Mouse (Mus musculus) spleen, adult 2 months (tissue): ENCODE data around the gene Cops7a. TPM values are rescaled to one million over a fixed set of nuclear protein-coding genes. Genes with fewer than 3 reads are reported as not detected.

Experiments
- DNase-seq, 2 experiments: peaks; one replicate each; pipeline versions ENCODE4 v3.0.0 to v3.0.0-alpha.2; 2012 to 2021; ENCODE audit warnings: low spot score in 2 of 2, low read depth in 1 of 2
- H3K27ac ChIP-seq: fragments of 200-500 bp; 2 replicates; pipeline ENCODE4 v1.5.1; 2012; ENCODE audit warnings: low read length, inconsistent platforms; ENCODE audit not compliant: insufficient read depth
- H3K27me3 ChIP-seq: fragments of 200-500 bp; 2 replicates; pipeline ENCODE4 v1.6.1; 2012; ENCODE audit warnings: mild to moderate bottlenecking, moderate library complexity, low read length, inconsistent platforms; ENCODE audit not compliant: control insufficient read depth, insufficient read depth
- H3K36me3 ChIP-seq: fragments of 200-500 bp; 2 replicates; pipeline ENCODE4 v1.6.1; 2012; ENCODE audit warnings: mild to moderate bottlenecking, low read length, inconsistent platforms; ENCODE audit not compliant: control insufficient read depth, insufficient read depth
- H3K4me1 ChIP-seq: fragments of 200-500 bp; 2 replicates; pipeline ENCODE4 v1.6.1; 2011; ENCODE audit warnings: inconsistent platforms; ENCODE audit not compliant: control insufficient read depth, insufficient read depth, insufficient read length
- H3K4me3 ChIP-seq: fragments of 200-500 bp; 2 replicates; pipeline ENCODE4 v1.5.1; 2011; ENCODE audit warnings: mild to moderate bottlenecking, inconsistent platforms; ENCODE audit not compliant: insufficient read depth, insufficient read length; ENCODE audit errors: extremely low read depth
- CTCF ChIP-seq: fragments of 200-500 bp; IDR thresholded peaks from 2 replicates; pipeline ENCODE4 v1.5.1; 2011; ENCODE audit warnings: mild to moderate bottlenecking, inconsistent platforms; ENCODE audit not compliant: insufficient read depth, insufficient read length, insufficient replicate concordance; ENCODE audit errors: extremely low read depth
- POLR2A ChIP-seq: fragments of 200-500 bp; IDR thresholded peaks from 2 replicates; pipeline ENCODE4 v1.6.1; 2011; ENCODE audit warnings: low read depth, low read length, inconsistent platforms
- WGBS: fragments of 180-500 bp; shearing (Covaris S2); methylation state at CpG from one replicate; pipeline ENCODE4 v1.1.7; 2018; 5-methylcytosine and 5-hydroxymethylcytosine counted together
- polyA plus RNA-seq: library from polyadenylated mRNA; depleted of rRNA; stranded (reverse); fragments of >200 nt; gene quantifications from 2 replicates; pipeline ENCODE4 v1.2.3, GENCODE M21; 2012

Gene Cops7a
- polyA plus RNA-seq, 1 experiment, result 116 TPM

DNA sequence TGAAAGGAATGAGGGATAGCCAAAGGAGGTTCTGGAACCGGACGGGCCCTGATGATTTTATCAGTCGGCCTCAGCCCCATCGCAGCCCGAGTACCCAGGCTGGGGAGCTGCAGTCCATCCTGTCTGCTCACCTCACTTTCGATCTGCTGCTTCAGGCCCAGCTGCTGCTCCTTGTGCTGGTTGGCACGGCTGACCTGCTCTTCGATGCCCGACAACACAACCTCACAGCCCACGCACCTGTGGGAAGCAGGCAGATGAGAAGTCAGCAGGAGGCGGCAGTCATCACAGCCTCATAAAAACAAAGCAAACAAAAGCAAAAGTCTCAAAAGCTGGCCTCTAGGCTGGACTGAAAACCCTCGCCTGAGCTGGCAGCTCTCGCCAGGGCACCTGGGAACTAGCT lies 5.4 kb downstream of the Cops7a start:
- H3K36me3 ChIP-seq, result peaks cover 16% of the 10 kb centered on the region
- no peak for DNase-seq
- H3K4me1 ChIP-seq, result peaks cover 6% of the 10 kb centered on the region; the same call in 1 of the 2 replicates
- TF ChIP-seq CTCF (no peak), POLR2A (no peak)
- H3K27ac ChIP-seq, result no peak overlapping the region
- H3K27me3 ChIP-seq, result no peaks in the 10 kb centered on the region
- H3K4me3 ChIP-seq, result no peak overlapping the region
- WGBS, result 96% methylated on average over 13 of the region's 13 CpGs

DNA sequence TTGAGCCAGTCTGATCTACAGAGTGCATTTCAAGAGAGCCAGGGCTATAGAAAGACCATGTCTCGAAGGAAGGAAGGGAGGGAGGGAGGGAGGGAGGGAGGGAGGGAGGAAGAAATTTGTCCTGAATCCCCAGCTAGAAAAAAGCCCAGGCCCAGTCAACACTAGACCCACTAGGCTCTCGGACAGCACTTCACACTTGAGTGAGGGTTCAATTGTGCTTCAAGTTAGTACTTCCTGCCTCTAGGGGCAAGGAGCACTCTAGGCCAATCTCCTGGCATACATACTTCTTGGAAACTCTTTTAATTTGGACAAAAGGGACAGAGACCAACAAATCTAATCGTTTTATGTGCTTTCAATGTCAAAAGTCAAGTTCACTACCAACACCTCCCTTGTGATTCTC lies 7.2 kb downstream of the Cops7a start:
- 81% methylated on average over 3 of the region's 3 CpGs for WGBS

DNA sequence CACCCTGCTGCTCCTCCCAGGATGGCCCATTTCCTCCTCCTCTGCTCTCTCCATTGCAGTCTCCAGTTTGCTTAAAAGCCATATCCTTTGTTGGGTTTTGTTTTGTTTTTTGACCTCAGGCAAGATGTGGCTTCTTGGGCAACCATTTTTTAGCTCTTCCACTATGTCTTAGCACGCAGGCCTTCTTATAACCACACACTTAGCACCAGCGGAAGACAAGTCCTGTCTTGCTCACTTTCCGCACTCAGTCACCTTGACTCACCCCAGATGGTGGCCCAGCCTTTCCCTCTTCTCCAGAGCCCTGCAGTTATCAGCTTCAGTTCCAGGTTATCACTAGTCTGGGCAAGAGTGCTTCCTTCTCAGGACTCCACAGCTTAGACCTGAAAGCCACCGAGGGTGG lies 10.1 kb downstream of the Cops7a start:
- no peak for TF ChIP-seq POLR2A
- no peak for TF ChIP-seq CTCF
- Histone ChIP-seq H3K4me3 (no peak overlapping the region), H3K27me3 (no peaks in the 10 kb centered on the region), H3K36me3 (peaks cover 13% of the 10 kb centered on the region), H3K4me1 (no peaks in the 10 kb centered on the region), H3K27ac (no peak overlapping the region)
- no peak for DNase-seq
- WGBS, result 92% methylated on average over 4 of the region's 4 CpGs

More for the DNA sequence above, 7.2 kb downstream of the Cops7a start:
- TF ChIP-seq CTCF (no peak), POLR2A (no peak)
- DNase-seq, result no peak
- no peaks in the 10 kb centered on the region for H3K27me3 ChIP-seq
- H3K4me1 ChIP-seq, result no peaks in the 10 kb centered on the region
- H3K4me3 ChIP-seq, result no peak overlapping the region
- peaks cover 16% of the 10 kb centered on the region for H3K36me3 ChIP-seq
- no peak overlapping the region for H3K27ac ChIP-seq

DNA sequence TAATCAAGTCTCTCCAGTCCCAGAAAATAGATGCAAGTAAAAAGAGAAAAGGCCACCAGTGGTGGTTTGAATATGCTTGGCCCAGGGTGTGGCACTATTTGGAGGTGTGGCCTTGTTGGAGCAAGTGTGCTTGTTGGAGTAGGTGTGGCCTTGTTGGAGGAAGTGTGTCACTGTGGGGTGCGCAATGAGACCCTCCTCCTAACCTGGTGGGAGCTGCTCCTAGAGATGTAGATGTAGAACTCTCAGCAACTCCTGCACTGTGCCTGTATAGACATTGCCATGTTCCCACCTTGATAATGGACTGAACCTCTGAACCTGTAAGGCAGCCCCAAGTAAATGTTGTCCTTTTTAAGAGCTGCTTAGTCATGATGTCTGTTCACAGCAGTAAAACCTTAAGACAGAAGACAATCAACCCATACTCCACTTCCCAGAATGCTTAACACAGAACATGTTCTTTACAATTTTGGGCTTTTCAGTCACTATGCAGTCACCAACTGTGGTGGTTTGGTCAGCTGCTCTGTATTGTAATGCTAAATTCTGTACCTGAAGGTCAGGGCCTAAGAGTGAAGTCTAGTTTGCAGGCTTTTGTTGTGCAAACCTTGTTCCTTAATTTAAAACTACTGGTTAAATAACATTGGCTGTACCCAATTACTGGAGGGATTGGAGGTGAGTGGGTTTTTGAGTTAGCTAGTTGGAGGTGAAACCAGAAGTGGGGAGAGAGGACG lies 11.2 kb downstream of the Cops7a start:
- TF ChIP-seq POLR2A (no peak), CTCF (no peak)
- DNase-seq, result no peak
- Histone ChIP-seq H3K27ac (no peak overlapping the region), H3K27me3 (no peaks in the 10 kb centered on the region), H3K36me3 (peaks cover 5% of the 10 kb centered on the region), H3K4me1 (no peaks in the 10 kb centered on the region), H3K4me3 (no peak overlapping the region)
- WGBS, result 92% methylated on average over 2 of the region's 2 CpGs

DNA sequence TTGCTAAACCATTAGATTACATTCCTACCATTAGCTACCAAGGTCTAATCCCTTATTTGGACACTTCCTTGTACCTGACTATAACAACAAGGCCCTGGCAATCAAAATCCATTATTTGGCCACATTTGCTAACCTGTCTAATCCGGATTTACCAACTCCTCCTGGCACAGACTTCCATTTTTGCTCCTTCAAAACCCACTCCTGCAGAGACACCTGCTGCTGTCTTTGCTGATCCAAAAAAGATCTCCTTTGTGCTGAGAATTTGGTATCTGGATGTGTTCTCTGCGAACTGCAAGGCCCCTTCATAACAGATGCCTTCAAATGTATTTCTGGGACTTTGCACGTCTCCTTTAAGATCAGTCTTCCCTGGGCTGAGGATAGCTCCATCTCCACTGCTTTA lies 21.8 kb downstream of the Cops7a start:
- TF ChIP-seq POLR2A (no peak), CTCF (no peak)

DNA sequence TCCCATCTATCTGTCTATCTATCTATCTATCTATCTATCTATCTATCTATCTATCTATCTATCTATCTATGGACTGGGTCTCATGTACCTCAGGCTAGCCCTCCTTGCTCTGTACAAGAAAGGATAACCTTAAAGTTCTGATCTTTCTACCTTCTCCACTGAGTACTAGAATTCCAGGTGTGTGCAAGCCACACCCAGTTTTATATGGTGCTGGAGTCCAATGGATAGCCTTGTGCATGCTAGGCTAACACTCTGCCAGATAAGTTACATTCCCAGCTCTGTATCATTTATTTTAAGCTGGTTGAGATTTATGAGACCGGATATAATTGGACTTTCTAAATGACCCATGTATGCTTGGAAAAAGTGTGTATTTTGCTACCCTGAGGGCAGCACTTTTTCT lies 23.7 kb downstream of the Cops7a start:
- H3K4me3 ChIP-seq, result no peak overlapping the region
- 87% methylated on average over 1 of the region's 1 CpGs for WGBS
- H3K36me3 ChIP-seq, result peaks cover 2% of the 10 kb centered on the region; the same call in 1 of the 2 replicates
- TF ChIP-seq CTCF, result no peak
- TF ChIP-seq POLR2A, result no peak
- no peak overlapping the region for H3K27ac ChIP-seq
- H3K27me3 ChIP-seq, result no peaks in the 10 kb centered on the region
- DNase-seq, result no peak
- H3K4me1 ChIP-seq, result no peaks in the 10 kb centered on the region

More for the DNA sequence above, 21.8 kb downstream of the Cops7a start:
- Histone ChIP-seq H3K27me3 (no peaks in the 10 kb centered on the region), H3K27ac (no peak overlapping the region), H3K4me3 (no peak overlapping the region), H3K4me1 (no peaks in the 10 kb centered on the region), H3K36me3 (no peaks in the 10 kb centered on the region)
- no peak for DNase-seq
- 87% methylated on average over 3 of the region's 3 CpGs for WGBS

DNA sequence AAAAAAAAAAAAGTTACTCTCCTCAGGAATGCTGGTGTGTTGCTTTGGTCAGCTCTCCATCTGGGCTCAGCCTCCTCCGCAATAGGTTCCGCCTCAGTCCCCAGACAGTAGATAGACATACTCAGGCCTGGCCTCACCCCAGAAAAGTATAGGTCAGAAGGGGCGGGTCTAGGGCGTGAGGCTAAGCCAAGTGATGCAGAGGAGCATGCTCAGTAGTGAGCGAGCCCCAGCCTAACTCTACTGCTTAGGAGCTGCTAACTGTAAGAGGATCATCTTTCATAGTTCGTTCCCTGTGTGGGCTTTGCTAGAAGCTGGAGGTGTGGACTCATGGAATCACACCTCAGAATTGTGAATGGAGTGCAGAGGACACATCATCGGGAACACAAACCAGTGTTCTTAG lies 26.8 kb downstream of the Cops7a start:
- WGBS, result 88% methylated on average over 7 of the region's 7 CpGs
- TF ChIP-seq POLR2A (no peak), CTCF (no peak)
- no peak for DNase-seq
- Histone ChIP-seq H3K4me3 (no peak overlapping the region), H3K27me3 (no peaks in the 10 kb centered on the region), H3K27ac (no peak overlapping the region), H3K4me1 (no peaks in the 10 kb centered on the region), H3K36me3 (peaks cover 13% of the 10 kb centered on the region)
